Mouse (Mus musculus): ENCODE measurements around the gene Gm13283.
"Not testable (repeated sequence)": the region's sequence is repeated elsewhere in the genome, so short reads cannot be mapped to it uniquely, and the experiment has no call there.

Gene Gm13283

GRCm38 (mm10) chr4:88759610-88760268 is at the start of gene Gm13283:
TSS of gene Gm13283 (plus strand) at chr4:88760119.
- DNase-seq (ENCODE audit: low read depth in 2 of 2, low spot score in 2 of 2) = peak; percentile 40 to 43

DNA sequence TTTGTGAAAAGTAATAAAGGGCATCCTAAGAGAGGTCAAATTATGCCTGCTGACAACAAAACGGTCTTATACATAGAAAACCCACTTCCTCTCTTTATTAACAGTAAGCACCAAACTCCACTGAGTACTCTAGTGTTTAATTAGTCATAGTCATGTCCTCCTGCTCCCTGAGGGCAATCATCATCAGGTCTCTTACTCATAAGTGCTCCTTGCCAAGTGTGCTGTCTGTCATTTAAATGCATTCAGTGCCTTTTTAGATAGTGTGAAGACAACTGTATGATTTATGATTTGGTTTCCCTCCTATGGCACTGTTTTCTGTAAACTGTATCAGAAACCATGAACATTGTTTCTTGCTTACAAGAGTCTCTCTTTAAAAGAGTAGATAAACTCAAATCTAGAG is 45.6 kb upstream of the Gm13283 start:
- DNase-seq (ENCODE audit: low read depth in 2 of 2, low spot score in 2 of 2) = no peak

GRCm38 (mm10) chr4:88715059-88715458 is 44.9 kb upstream of the Gm13283 start:
- DNase-seq (ENCODE audit: low read depth in 2 of 2, low spot score in 2 of 2) = no peak

DNA sequence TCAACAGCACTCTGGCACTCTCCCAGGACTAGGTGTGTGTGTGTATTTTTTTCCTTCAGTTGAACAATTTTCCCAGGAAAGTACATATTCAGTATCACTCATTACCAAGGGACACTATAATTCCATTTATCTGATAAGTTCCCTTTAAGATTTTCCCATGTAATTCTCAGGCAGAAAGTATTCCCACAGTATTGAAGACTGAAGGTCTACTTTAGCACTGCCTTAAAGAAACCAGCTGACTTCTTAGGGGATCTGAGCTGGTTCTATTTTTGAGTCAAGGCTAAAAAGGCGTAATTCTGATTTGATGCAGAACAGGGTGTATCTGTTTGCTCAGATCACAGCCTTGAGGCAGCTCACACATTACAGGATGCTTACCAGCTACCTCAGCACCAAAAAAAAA is 41.2 kb upstream of the Gm13283 start:
- no peak for DNase-seq (ENCODE audit: low read depth in 2 of 2, low spot score in 2 of 2)

DNA sequence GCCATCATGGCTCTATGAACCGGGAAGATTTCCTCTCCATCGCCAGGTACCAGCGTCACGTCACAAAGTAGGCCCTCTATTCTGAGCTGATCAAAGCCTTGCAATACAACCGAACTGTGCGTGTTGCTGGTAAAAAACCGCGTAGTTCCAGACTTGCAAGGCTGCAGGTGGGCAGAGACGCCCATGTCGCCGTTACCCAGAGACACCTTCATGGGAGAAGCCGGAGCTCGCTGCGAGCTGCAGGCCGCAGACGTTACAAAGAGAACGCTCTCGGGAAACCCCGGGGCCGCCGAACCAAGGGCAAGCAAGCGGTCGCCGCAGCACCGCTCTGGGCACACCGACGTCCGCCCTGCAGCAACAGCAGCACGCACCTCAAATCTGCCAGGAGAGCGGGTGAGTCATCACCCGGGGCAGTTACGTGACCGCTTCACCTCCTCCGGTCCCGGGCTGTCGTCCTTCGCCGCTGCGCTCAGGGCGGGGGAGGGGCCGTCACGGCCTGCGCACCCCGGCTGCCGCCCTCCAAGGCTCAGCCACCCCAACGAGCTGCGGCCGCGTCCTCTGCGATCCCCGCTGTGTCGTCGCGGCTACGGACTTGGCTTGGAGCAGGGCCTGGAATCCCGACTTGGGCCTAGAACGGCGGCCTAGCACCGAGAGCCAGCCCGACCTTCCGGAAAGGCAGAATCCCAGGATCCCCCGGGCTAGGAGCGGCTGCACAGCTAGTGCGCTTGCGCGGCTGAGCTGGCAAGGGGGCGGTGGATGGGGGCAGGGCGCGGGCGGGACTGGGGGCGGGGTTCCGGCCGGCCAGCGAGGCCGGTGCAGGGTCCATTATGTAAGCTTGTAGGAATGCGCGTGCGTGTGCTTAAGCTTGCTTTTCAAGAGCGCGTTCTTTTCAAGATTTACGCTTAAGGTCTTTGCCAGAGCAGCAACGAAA is 37.9 kb upstream of the Gm13283 start, which contains the start of the genes Gm26566 and Klhl9:
Gene Gm26566, plus strand, starts transcription at position 15 of the 931 bp plus-strand sequence.
Gene Klhl9, minus strand, starts transcription at position 675 of the 931 bp plus-strand sequence.
- DNase-seq (ENCODE audit: low read depth in 2 of 2, low spot score in 2 of 2) = peak; percentile 71 to 78

- no peak for DNase-seq (ENCODE audit: low read depth in 2 of 2, low spot score in 2 of 2)
These were observed 36.3 kb upstream of the Gm13283 start for GRCm38 (mm10) chr4:88723497-88724090.

GRCm38 (mm10) chr4:88726727-88727126 is 33.2 kb upstream of the Gm13283 start:
- DNase-seq (ENCODE audit: low read depth in 2 of 2, low spot score in 2 of 2) = no peak

DNA sequence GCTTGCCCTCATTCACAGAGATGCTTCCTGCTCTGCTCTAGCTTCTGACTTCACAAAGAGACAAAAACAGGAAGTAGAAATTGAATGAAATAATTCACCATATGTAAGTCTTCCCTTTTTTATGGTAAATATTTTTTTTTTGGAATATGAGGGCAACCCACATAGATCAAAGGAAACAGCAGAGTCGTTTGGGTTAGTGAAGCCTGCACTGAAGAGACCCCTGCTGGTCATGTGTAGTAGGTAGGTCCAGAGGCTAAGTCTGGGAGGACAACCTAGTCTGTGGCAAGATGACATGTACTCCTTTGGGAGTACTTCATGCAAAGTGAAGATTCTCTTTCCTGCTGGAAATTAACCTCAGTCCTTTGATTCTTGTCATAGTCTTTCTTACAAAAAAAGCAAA is 32.6 kb upstream of the Gm13283 start:
- peak in 1 of 2 experiments; percentile 39 for DNase-seq (ENCODE audit: low read depth in 2 of 2, low spot score in 2 of 2)

GRCm38 (mm10) chr4:88738480-88738879 is 21.4 kb upstream of the Gm13283 start:
- DNase-seq (ENCODE audit: low read depth in 2 of 2, low spot score in 2 of 2) = peak; percentile 78 to 79

GRCm38 (mm10) chr4:88739036-88739435 is 20.9 kb upstream of the Gm13283 start:
- no peak for DNase-seq (ENCODE audit: low read depth in 2 of 2, low spot score in 2 of 2)

GRCm38 (mm10) chr4:88741426-88741825 is 18.5 kb upstream of the Gm13283 start:
- DNase-seq (ENCODE audit: low read depth in 2 of 2, low spot score in 2 of 2) = no peak

DNA sequence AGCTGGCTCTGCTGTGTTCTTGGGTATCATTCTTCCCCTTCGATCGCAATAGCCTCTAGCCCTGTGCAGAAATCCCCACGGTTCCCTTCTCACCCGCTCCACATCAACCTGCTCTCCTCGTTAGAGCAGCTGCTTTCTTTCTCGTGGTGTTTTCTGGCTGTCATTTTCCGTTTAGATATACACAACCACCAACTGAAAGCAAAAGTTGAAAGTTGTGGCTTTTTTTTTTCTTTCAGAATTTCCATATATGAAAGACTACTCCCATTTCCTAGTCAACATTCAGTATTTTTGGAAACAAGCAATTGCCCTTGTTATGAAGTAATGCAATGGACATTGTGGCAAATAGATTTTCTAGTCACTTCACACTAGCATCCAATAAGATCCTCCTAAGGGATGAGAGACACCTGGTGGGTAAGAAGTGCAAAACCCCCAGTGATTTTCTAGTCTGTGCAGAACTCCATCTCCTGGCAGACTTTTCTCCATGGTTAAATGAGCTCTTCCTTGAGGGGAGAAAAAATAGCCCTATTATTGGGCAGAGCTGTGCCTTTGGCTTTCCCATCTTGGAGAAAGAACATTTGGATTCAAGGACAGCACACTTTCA is 17.0 kb upstream of the Gm13283 start:
- no peak for DNase-seq (ENCODE audit: low read depth in 2 of 2, low spot score in 2 of 2)

DNA sequence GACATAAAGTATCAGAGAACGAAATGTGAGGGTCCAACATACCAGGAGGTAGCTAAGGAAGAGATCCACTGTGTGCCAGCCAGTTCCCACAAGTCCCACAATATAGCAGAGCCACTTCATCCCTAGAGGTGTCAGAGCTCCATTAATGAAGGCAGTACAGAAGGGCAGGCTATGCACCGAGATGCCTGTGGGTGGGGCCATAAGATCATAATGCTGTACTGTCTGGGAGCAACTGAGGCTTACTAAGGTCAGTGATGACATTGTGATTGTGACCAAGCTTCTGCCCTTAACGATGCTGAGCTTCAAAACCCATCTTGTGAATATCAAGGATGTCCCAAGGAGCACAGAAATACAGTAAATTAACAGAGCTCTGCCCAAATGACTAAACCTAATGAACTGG is 15.7 kb upstream of the Gm13283 start:
- DNase-seq (ENCODE audit: low read depth in 2 of 2, low spot score in 2 of 2) = no peak

GRCm38 (mm10) chr4:88749926-88750325 is 10.0 kb upstream of the Gm13283 start:
- DNase-seq (ENCODE audit: low read depth in 2 of 2, low spot score in 2 of 2) = no peak

DNA sequence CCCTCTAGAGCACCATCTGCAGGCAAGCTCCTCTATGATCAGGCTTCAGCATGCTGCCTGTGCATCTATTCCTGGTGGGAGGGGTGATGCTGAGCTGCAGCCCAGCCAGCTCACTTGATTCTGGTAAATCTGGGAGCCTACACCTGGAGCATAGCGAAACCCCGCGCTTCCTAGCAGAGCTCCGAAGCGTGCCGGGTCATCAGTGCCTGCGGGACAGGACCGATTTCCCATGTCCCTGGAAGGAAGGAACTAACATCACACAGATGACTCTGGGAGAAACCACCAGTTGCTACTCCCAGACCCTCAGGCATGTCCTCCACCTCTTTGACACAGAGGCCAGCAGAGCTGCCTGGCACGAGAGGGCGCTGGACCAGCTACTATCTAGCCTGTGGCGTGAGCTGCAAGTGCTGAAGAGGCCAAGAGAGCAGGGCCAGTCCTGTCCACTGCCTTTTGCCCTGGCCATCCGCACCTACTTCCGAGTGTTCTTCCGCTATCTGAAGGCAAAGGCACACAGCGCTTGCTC is 5.0 kb upstream of the Gm13283 start, which contains the start of gene Gm13271:
Gene Gm13271, plus strand, starts transcription at position 51 of the 523 bp plus-strand sequence.
- peak; percentile 73 to 80 for DNase-seq (ENCODE audit: low read depth in 2 of 2, low spot score in 2 of 2)

- peak in 1 of 2 experiments; percentile 38 for DNase-seq (ENCODE audit: low read depth in 2 of 2, low spot score in 2 of 2)
These were observed 3.1 kb upstream of the Gm13283 start for GRCm38 (mm10) chr4:88756581-88757513.

DNA sequence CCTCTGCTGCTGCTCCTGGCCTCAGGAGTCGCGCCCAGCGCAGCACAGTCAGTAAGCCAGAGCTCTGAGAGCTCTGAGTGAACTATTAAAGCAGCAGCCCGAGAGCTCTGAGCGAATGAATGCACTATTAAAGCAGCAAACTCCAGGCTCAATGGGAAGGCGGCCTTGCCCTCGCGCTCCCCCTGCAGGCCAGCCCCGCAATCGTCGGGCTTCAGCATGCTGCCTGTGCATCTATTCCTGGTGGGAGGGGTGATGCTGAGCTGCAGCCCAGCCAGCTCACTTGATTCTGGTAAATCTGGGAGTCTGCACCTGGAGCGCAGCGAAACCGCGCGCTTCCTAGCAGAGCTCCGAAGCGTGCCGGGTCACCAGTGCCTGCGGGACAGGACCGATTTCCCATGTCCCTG is 2.3 kb upstream of the Gm13283 start:
- DNase-seq (ENCODE audit: low read depth in 2 of 2, low spot score in 2 of 2) = peak; percentile 91 to 94

- not testable (repeated sequence) for DNase-seq (ENCODE audit: low read depth in 2 of 2, low spot score in 2 of 2)
These were observed 1.2 kb upstream of the Gm13283 start for GRCm38 (mm10) chr4:88758751-88759150.

DNA sequence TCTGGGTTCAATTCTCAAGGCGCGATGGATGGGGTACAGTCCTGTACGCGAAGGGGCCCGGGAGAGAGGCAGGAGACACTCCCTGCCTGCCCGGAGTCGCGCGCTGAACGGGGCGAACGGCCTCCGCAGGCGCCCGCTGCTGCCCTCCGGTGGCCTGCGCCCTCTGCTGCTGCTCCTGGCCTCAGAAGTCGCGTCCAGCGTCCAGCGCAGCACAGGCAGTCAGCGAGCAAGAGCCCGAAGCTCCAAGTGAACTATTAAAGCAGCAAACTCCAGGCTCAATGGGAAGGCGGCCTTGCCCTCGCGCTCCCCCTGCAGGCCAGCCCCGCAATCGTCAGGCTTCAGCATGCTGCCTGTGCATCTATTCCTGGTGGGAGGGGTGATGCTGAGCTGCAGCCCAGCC is 512 bp downstream of the Gm13283 start:
- DNase-seq (ENCODE audit: low read depth in 2 of 2, low spot score in 2 of 2) = peak; percentile 35 to 39

DNA sequence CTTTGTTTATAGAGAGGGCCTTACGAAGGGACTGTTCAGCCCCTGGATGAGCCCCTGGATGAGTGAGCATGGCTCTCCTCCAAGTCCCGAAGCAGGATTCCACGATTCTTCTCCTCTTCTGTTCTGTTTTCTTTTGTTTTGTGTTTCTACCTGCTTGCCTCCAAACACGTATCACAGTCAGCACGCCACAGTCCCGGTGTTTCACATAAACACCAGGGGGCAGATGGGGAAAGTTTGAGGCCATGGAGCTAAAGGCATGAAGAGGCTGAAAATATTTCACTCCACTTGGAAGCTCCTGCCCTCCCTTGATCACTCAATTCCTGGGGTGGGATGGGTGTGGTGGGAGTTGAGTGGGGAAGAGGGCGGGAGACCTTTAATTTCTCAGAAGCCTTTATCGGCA is 1.9 kb downstream of the Gm13283 start:
- DNase-seq (ENCODE audit: low read depth in 2 of 2, low spot score in 2 of 2) = peak; percentile 82 to 85
